Mouse (Mus musculus) limb, embryonic 13.5 days (tissue): ENCODE results near the gene Gm6899. TPM values are rescaled to one million over a fixed set of nuclear protein-coding genes. Genes with fewer than 3 reads are reported as not detected.

Experiments
- ATAC-seq: fragments of 200-750 bp; cut with Nextera tagmentation; 2 replicates; pipeline ENCODE4 v1.8.0; 2017; ENCODE audit warnings: low read depth, moderate number of reproducible peaks, moderate TSS enrichment; ENCODE audit not compliant: low FRiP score
- H3K27ac ChIP-seq: fragments of 300-500 bp; sonication (generic); 2 replicates; pipeline ENCODE4 v1.5.1; 2015; ENCODE audit warnings: inconsistent platforms, mild to moderate bottlenecking, moderate library complexity
- H3K27me3 ChIP-seq: fragments of 300-500 bp; sonication (generic); 2 replicates; pipeline ENCODE4 v1.6.1; 2015; ENCODE audit warnings: mild to moderate bottlenecking, inconsistent platforms
- H3K36me3 ChIP-seq: fragments of 300-500 bp; sonication (generic); 2 replicates; pipeline ENCODE4 v1.6.1; 2015; ENCODE audit warnings: inconsistent platforms, mild to moderate bottlenecking, moderate library complexity
- H3K4me1 ChIP-seq: fragments of 300-500 bp; sonication (generic); 2 replicates; pipeline ENCODE4 v1.6.1; 2015; ENCODE audit warnings: inconsistent platforms
- H3K4me2 ChIP-seq: fragments of 300-500 bp; sonication (generic); replicated peaks from 2 replicates; pipeline ENCODE4 v1.6.1; 2015; ENCODE audit warnings: inconsistent platforms, mild to moderate bottlenecking, moderate library complexity
- H3K4me3 ChIP-seq: fragments of 300-500 bp; sonication (generic); 2 replicates; pipeline ENCODE4 v1.5.1; 2015; ENCODE audit warnings: moderate library complexity, mild to moderate bottlenecking, inconsistent platforms
- H3K9ac ChIP-seq: fragments of 300-500 bp; sonication (generic); 2 replicates; pipeline ENCODE4 v1.6.1; 2015; ENCODE audit warnings: mild to moderate bottlenecking, inconsistent platforms
- H3K9me3 ChIP-seq: fragments of 300-500 bp; sonication (generic); 2 replicates; pipeline ENCODE4 v1.6.1; 2016; ENCODE audit warnings: inconsistent platforms
- WGBS: fragments of 180-500 bp; shearing (Covaris S2); methylation state at CpG from one replicate; pipeline ENCODE4 v1.1.7; 2015; 5-methylcytosine and 5-hydroxymethylcytosine counted together
- polyA plus RNA-seq: library from polyadenylated mRNA; unstranded; fragments of >200 nt; fragmentation: Nextera tagmentation; extraction: Ambion mirVana; gene quantifications from 2 replicates; pipeline ENCODE4 v1.2.1, GENCODE M21; 2015

Gm6899 gene
- polyA plus RNA-seq, 1 experiment from 2014 or later = not detected

GRCm38 (mm10) chr11:26600692-26601091 is 7.7 kb downstream of the Gm6899 start:
- no peaks in the 10 kb centered on the region for H3K36me3 ChIP-seq
- 83% methylated on average over 4 of the region's 4 CpGs for WGBS
- H3K27me3 ChIP-seq = no peaks in the 10 kb centered on the region
- ATAC-seq = no peak
- H3K9ac ChIP-seq = no peak overlapping the region
- no peaks in the 10 kb centered on the region for H3K4me1 ChIP-seq
- no peak overlapping the region for H3K27ac ChIP-seq
- H3K4me3 ChIP-seq = no peak overlapping the region
- H3K4me2 ChIP-seq = no peak overlapping the region
- H3K9me3 ChIP-seq = no peaks in the 10 kb centered on the region

- 82% methylated on average over 2 of the region's 2 CpGs for WGBS
Observed at GRCm38 (mm10) chr11:26601571-26602175, 8.6 kb downstream of the Gm6899 start.

GRCm38 (mm10) chr11:26604061-26604655 is 11.1 kb downstream of the Gm6899 start:
- no peaks in the 10 kb centered on the region for H3K27me3 ChIP-seq
- no peak overlapping the region for H3K4me2 ChIP-seq
- H3K4me3 ChIP-seq = no peak overlapping the region
- no peaks in the 10 kb centered on the region for H3K36me3 ChIP-seq
- H3K4me1 ChIP-seq = no peaks in the 10 kb centered on the region
- no peaks in the 10 kb centered on the region for H3K9me3 ChIP-seq
- 84% methylated on average over 1 of the region's 1 CpGs for WGBS
- ATAC-seq = no peak; the same call in 1 of the 2 replicates
- H3K27ac ChIP-seq = no peak overlapping the region
- H3K9ac ChIP-seq = no peak overlapping the region

More at GRCm38 (mm10) chr11:26601571-26602175, 8.6 kb downstream of the Gm6899 start:
- Histone ChIP-seq H3K36me3 (no peaks in the 10 kb centered on the region), H3K9ac (no peak overlapping the region), H3K4me3 (no peak overlapping the region), H3K4me1 (no peaks in the 10 kb centered on the region), H3K27me3 (no peaks in the 10 kb centered on the region), H3K9me3 (no peaks in the 10 kb centered on the region), H3K4me2 (no peak overlapping the region), H3K27ac (no peak overlapping the region)
- ATAC-seq = no peak

GRCm38 (mm10) chr11:26608795-26609194 is 15.8 kb downstream of the Gm6899 start:
- Histone ChIP-seq H3K4me1 (no peaks in the 10 kb centered on the region), H3K36me3 (no peaks in the 10 kb centered on the region), H3K27me3 (no peaks in the 10 kb centered on the region), H3K4me2 (no peak overlapping the region), H3K4me3 (no peak overlapping the region), H3K9ac (no peak overlapping the region), H3K9me3 (no peaks in the 10 kb centered on the region), H3K27ac (no peak overlapping the region)
- WGBS = 60% methylated on average over 10 of the region's 10 CpGs
- no peak for ATAC-seq

- Histone ChIP-seq H3K4me1 (no peaks in the 10 kb centered on the region), H3K4me2 (no peak overlapping the region), H3K36me3 (no peaks in the 10 kb centered on the region), H3K9me3 (no peaks in the 10 kb centered on the region), H3K27ac (no peak overlapping the region), H3K27me3 (no peaks in the 10 kb centered on the region), H3K9ac (no peak overlapping the region), H3K4me3 (no peak overlapping the region)
- no peak for ATAC-seq
- WGBS = 90% methylated on average over 2 of the region's 2 CpGs
Observed at GRCm38 (mm10) chr11:26618475-26619223, 25.6 kb downstream of the Gm6899 start.

- no peak overlapping the region for H3K27ac ChIP-seq
- no peak overlapping the region for H3K9ac ChIP-seq
- H3K4me2 ChIP-seq = no peak overlapping the region
- H3K27me3 ChIP-seq = no peaks in the 10 kb centered on the region
- no peak overlapping the region for H3K4me3 ChIP-seq
- H3K36me3 ChIP-seq = no peaks in the 10 kb centered on the region
- no peak for ATAC-seq
- H3K4me1 ChIP-seq = no peaks in the 10 kb centered on the region
- H3K9me3 ChIP-seq = no peaks in the 10 kb centered on the region
- 76% methylated on average over 5 of the region's 5 CpGs for WGBS
Observed at GRCm38 (mm10) chr11:26622727-26623126, 29.7 kb downstream of the Gm6899 start.

- H3K4me1 ChIP-seq = no peaks in the 10 kb centered on the region
- H3K27ac ChIP-seq = no peak overlapping the region
- H3K9ac ChIP-seq = no peak overlapping the region
- no peaks in the 10 kb centered on the region for H3K27me3 ChIP-seq
- 82% methylated on average over 1 of the region's 1 CpGs for WGBS
- no peaks in the 10 kb centered on the region for H3K9me3 ChIP-seq
- no peak overlapping the region for H3K4me2 ChIP-seq
- H3K36me3 ChIP-seq = no peaks in the 10 kb centered on the region
- no peak overlapping the region for H3K4me3 ChIP-seq
- no peak for ATAC-seq
Observed at GRCm38 (mm10) chr11:26636239-26636638, 43.2 kb downstream of the Gm6899 start.

- Histone ChIP-seq H3K9ac (no peak overlapping the region), H3K4me3 (no peak overlapping the region), H3K4me2 (no peak overlapping the region), H3K27ac (no peak overlapping the region), H3K4me1 (no peaks in the 10 kb centered on the region), H3K27me3 (no peaks in the 10 kb centered on the region), H3K9me3 (no peaks in the 10 kb centered on the region), H3K36me3 (no peaks in the 10 kb centered on the region)
- ATAC-seq = no peak
- 82% methylated on average over 8 of the region's 8 CpGs for WGBS
Observed at GRCm38 (mm10) chr11:26640314-26640785, 47.3 kb downstream of the Gm6899 start.

GRCm38 (mm10) chr11:26642141-26642540 is 49.1 kb downstream of the Gm6899 start:
- Histone ChIP-seq H3K9ac (no peak overlapping the region), H3K27me3 (no peaks in the 10 kb centered on the region), H3K27ac (no peak overlapping the region), H3K4me3 (no peak overlapping the region), H3K9me3 (no peaks in the 10 kb centered on the region), H3K36me3 (no peaks in the 10 kb centered on the region), H3K4me1 (no peaks in the 10 kb centered on the region), H3K4me2 (no peak overlapping the region)
- ATAC-seq = no peak
- 91% methylated on average over 1 of the region's 1 CpGs for WGBS

Other genes with a start within 250 kb of the Gm6899 start
- 31.3 and 35.6 TPM in 2 replicates for gene Fancl, start 207.1 kb upstream of the Gm6899 start, polyA plus RNA-seq
- gene Vrk2, start 758 bp downstream of the Gm6899 start, polyA plus RNA-seq = 21.5 and 22.6 TPM in 2 replicates